Mouse (Mus musculus) kidney, embryonic 14.5 days (tissue): Measurements from ENCODE around the gene Pdgfd. TPM values are rescaled to one million over a fixed set of nuclear protein-coding genes. Genes with fewer than 3 reads are reported as not detected.
"Not testable (repeated sequence)": the region's sequence is repeated elsewhere in the genome, so short reads cannot be mapped to it uniquely, and the experiment has no call there.

Experiments
- ATAC-seq: fragments of 200-750 bp; cut with Nextera tagmentation; 2 replicates; pipeline ENCODE4 v1.8.0; 2017; ENCODE audit warnings: moderate number of reproducible peaks, mild to moderate bottlenecking, moderate TSS enrichment, moderate library complexity; ENCODE audit not compliant: low FRiP score, low TSS enrichment
- H3K27ac ChIP-seq: fragments of 300-500 bp; sonication (generic); 2 replicates; pipeline ENCODE4 v1.5.1; 2014; ENCODE audit warnings: low read depth, mild to moderate bottlenecking, low read length, moderate library complexity, mixed read lengths
- H3K27me3 ChIP-seq: fragments of 300-500 bp; sonication (generic); 2 replicates; pipeline ENCODE4 v1.6.1; 2014; ENCODE audit warnings: mild to moderate bottlenecking, low read length; ENCODE audit not compliant: control insufficient read depth, insufficient read depth
- H3K36me3 ChIP-seq: fragments of 300-500 bp; sonication (generic); 2 replicates; pipeline ENCODE4 v1.6.1; 2014; ENCODE audit warnings: low read length, mixed read lengths; ENCODE audit not compliant: control insufficient read depth, insufficient read depth
- H3K4me1 ChIP-seq: fragments of 300-500 bp; sonication (generic); 2 replicates; pipeline ENCODE4 v1.6.1; 2014; ENCODE audit warnings: low read length, mixed read lengths; ENCODE audit not compliant: control insufficient read depth, insufficient read depth
- H3K4me2 ChIP-seq: fragments of 300-500 bp; sonication (generic); replicated peaks from 2 replicates; pipeline ENCODE4 v1.6.1; 2014; ENCODE audit warnings: low read depth, mild to moderate bottlenecking, low read length
- H3K4me3 ChIP-seq: fragments of 300-500 bp; sonication (generic); 2 replicates; pipeline ENCODE4 v1.5.1; 2014; ENCODE audit warnings: mild to moderate bottlenecking, low read length
- H3K9ac ChIP-seq: fragments of 300-500 bp; sonication (generic); 2 replicates; pipeline ENCODE4 v1.6.1; 2014; ENCODE audit warnings: low read depth, mild to moderate bottlenecking, low read length, moderate library complexity
- H3K9me3 ChIP-seq: fragments of 300-500 bp; sonication (generic); 2 replicates; pipeline ENCODE4 v1.6.1; 2016; ENCODE audit warnings: low read length; ENCODE audit not compliant: control insufficient read depth
- WGBS: fragments of 180-500 bp; shearing (Covaris S2); extraction: QIAGEN DNeasy Blood & Tissue Kit; methylation state at CpG from one replicate; pipeline ENCODE4 v1.1.7; 2014; 5-methylcytosine and 5-hydroxymethylcytosine counted together
- polyA plus RNA-seq: library from polyadenylated mRNA; unstranded; fragments of >200 nt; fragmentation: Nextera tagmentation; extraction: Ambion mirVana; gene quantifications from 2 replicates; pipeline ENCODE4 v1.2.1, GENCODE M21; 2014

Gene Pdgfd
- polyA plus RNA-seq, 1 experiment from 2014 or later, result 13.5 TPM

GRCm38 (mm10) chr9:6217505-6217904 lies 49.1 kb downstream of the Pdgfd start:
- no peak overlapping the region for H3K4me3 ChIP-seq
- no peaks in the 10 kb centered on the region for H3K27me3 ChIP-seq
- no peaks in the 10 kb centered on the region for H3K9me3 ChIP-seq
- H3K36me3 ChIP-seq, result no peaks in the 10 kb centered on the region
- WGBS, result 13% methylated on average over 1 of the region's 1 CpGs
- ATAC-seq, result no peak
- H3K4me2 ChIP-seq, result no peak overlapping the region
- H3K4me1 ChIP-seq, result no peaks in the 10 kb centered on the region
- H3K27ac ChIP-seq, result no peak overlapping the region
- H3K9ac ChIP-seq, result no peak overlapping the region

GRCm38 (mm10) chr9:6235982-6236381 lies 67.6 kb downstream of the Pdgfd start:
- H3K4me2 ChIP-seq, H3K4me1 ChIP-seq, H3K36me3 ChIP-seq, H3K27me3 ChIP-seq, ATAC-seq, H3K9ac ChIP-seq, H3K4me3 ChIP-seq, H3K9me3 ChIP-seq, H3K27ac ChIP-seq: not testable (repeated sequence)
- 94% methylated on average over 1 of the region's 1 CpGs for WGBS

- H3K27ac ChIP-seq, result no peak overlapping the region
- no peaks in the 10 kb centered on the region for H3K4me1 ChIP-seq
- H3K36me3 ChIP-seq, result no peaks in the 10 kb centered on the region
- H3K9ac ChIP-seq, result no peak overlapping the region
- H3K4me2 ChIP-seq, result no peak overlapping the region
- no peaks in the 10 kb centered on the region for H3K27me3 ChIP-seq
- H3K9me3 ChIP-seq, result no peaks in the 10 kb centered on the region
- no peak overlapping the region for H3K4me3 ChIP-seq
- whole genome bisulfite sequencing, result 45% methylated on average over 1 of the region's 1 CpGs
- ATAC-seq, result no peak
Measured at GRCm38 (mm10) chr9:6250320-6250719, 81.9 kb downstream of the Pdgfd start.

DNA sequence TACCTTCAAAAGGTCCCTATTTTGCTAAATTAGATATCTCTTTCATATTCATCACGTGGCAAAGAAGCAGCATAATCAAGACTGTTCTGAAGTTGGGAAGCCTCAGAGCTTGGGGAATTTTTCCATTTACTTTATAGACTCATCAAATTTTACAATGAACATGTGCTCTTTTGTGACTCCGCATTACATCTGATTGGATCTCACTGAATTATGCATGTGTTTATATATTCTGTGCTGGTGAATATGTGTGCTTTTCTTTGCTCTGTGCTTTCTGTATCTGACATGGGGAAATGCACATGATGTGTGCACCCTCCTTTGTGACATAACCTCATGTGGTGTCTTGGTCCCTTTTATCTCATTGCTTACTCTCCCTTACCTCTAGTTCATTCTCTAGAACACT lies 83.6 kb downstream of the Pdgfd start:
- no peaks in the 10 kb centered on the region for H3K27me3 ChIP-seq
- 87% methylated on average over 2 of the region's 2 CpGs for WGBS

DNA sequence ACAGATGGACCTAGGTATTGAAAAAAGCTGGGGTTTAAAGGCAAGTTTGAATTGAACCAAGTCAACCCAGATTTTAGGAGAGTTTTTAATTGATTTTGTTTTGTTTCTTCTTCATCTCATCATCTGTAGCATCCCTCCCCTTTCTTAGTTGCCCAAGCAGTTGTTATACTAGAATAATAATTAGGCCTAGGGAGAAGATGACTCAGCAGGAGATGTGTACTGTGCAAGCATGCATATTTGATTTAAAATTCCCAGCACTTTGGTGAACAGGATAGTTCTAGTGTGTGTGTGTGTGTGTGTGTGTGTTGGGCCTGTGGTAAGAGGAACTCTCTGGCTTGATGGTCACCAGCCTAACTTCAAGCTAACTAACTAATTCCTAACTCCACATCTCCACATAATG lies 88.7 kb downstream of the Pdgfd start:
- Histone ChIP-seq H3K4me3 (no peak overlapping the region), H3K27me3 (no peaks in the 10 kb centered on the region), H3K36me3 (no peaks in the 10 kb centered on the region), H3K9me3 (no peaks in the 10 kb centered on the region), H3K4me2 (no peak overlapping the region), H3K9ac (no peak overlapping the region), H3K27ac (no peak overlapping the region), H3K4me1 (no peaks in the 10 kb centered on the region)
- no peak for ATAC-seq

More for the DNA sequence above, 83.6 kb downstream of the Pdgfd start:
- Histone ChIP-seq H3K4me3 (no peak overlapping the region), H3K4me1 (no peaks in the 10 kb centered on the region), H3K36me3 (no peaks in the 10 kb centered on the region), H3K9me3 (no peaks in the 10 kb centered on the region), H3K27ac (no peak overlapping the region), H3K9ac (no peak overlapping the region), H3K4me2 (no peak overlapping the region)
- no peak for ATAC-seq

GRCm38 (mm10) chr9:6264820-6265219 lies 96.4 kb downstream of the Pdgfd start:
- Histone ChIP-seq H3K4me2 (no peak overlapping the region), H3K9ac (no peak overlapping the region), H3K27ac (no peak overlapping the region), H3K36me3 (no peaks in the 10 kb centered on the region), H3K27me3 (no peaks in the 10 kb centered on the region), H3K4me1 (no peaks in the 10 kb centered on the region), H3K4me3 (no peak overlapping the region), H3K9me3 (no peaks in the 10 kb centered on the region)
- no peak for ATAC-seq
- WGBS, result 76% methylated on average over 2 of the region's 2 CpGs

DNA sequence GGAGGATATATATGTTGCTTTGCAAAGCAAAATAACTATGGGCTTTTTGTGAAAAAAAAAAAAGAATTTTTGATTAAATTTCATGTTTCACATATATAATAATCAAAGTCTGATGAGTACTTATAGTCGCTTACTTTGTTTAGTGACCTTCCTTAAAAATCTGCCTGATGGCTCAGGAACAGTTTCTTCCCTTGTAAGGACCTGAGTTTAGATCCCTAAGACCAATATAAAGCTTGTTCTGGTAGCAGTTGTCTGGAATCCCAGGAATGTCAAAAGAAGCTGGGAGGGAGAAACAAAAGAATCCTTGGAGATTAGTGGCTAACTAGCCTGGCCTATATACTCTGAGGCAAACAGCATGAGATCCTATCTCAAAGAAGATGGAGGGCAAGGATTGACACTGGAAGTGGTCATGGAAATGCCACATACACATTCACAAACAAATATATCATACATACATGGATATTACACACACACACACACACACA lies 101.5 kb downstream of the Pdgfd start, which contains the start of gene Ddi1:
TSS of gene Ddi1 (minus strand) at position 51 of the 485 bp plus-strand sequence.
- Histone ChIP-seq H3K27ac (no peak within 1 kb of the TSS), H3K27me3 (no peaks in the 10 kb centered on the region), H3K36me3 (no peaks in the 10 kb centered on the region), H3K9ac (no peak within 1 kb of the TSS), H3K4me3 (no peak within 1 kb of the TSS), H3K4me1 (no peaks in the 10 kb centered on the region), H3K4me2 (no peak within 1 kb of the TSS), H3K9me3 (no peaks in the 10 kb centered on the region)
- 89% methylated on average over 1 of the region's 1 CpGs for WGBS
- no peak for ATAC-seq

DNA sequence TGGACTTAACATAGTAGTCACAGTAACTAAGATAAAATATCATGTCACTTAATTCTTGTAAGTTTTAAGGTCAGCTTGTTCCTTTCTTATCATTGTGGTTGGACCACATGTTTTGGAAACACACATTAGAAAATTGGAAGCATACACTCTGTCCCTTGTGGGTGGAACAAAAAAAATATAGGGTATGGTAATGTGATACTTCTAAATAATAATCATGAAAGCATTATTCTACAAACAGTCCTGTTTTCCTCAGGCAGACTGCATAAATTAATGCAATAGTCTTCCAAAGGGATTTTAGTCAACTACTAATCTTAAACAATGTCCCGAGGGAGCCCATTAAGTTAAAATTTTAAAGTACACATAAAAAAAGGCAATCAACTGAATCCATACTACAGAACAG lies 108.0 kb downstream of the Pdgfd start:
- H3K27me3 ChIP-seq, result no peaks in the 10 kb centered on the region
- no peaks in the 10 kb centered on the region for H3K9me3 ChIP-seq
- no peak overlapping the region for H3K27ac ChIP-seq
- no peak overlapping the region for H3K4me3 ChIP-seq
- no peak overlapping the region for H3K4me2 ChIP-seq
- 0 out of 2 replicates have a peak, but pooled peaks cover 3% of the 10 kb centered on the region for H3K4me1 ChIP-seq
- ATAC-seq, result no peak
- H3K9ac ChIP-seq, result no peak overlapping the region
- no peaks in the 10 kb centered on the region for H3K36me3 ChIP-seq
- WGBS, result 73% methylated on average over 1 of the region's 1 CpGs

- Histone ChIP-seq H3K9ac (no peak overlapping the region), H3K4me3 (no peak overlapping the region), H3K36me3 (no peaks in the 10 kb centered on the region), H3K4me2 (no peak overlapping the region), H3K9me3 (no peaks in the 10 kb centered on the region), H3K27me3 (no peaks in the 10 kb centered on the region), H3K4me1 (0 out of 2 replicates have a peak, but pooled peaks cover 3% of the 10 kb centered on the region), H3K27ac (no peak overlapping the region)
- no peak for ATAC-seq
Measured at GRCm38 (mm10) chr9:6277526-6277925, 109.1 kb downstream of the Pdgfd start.
